Mouse (Mus musculus): Measurements from ENCODE around the gene Zfp933. TPM values are rescaled to one million over a fixed set of nuclear protein-coding genes. Genes with fewer than 3 reads are reported as not detected.

Zfp933 gene
- polyA plus RNA-seq (2012; rRNA removed): 0.67 and 1.1 TPM in 2 replicates

GRCm38 (mm10) chr4:147847614-147848583, at the start of gene Zfp933:
TSS of gene Zfp933 (minus strand) at chr4:147848366.
- WGBS: 2% methylated on average over 23 of the region's 23 CpGs

GRCm38 (mm10) chr4:147897348-147897747, 49.2 kb upstream of the Zfp933 start:
- H3K4me1 ChIP-seq (ENCODE audit: control insufficient read depth, insufficient read depth, low read length): no peaks in the 10 kb centered on the region; the same call in 1 of the 2 replicates
- H3K4me3 ChIP-seq (replicated peaks; ENCODE audit: extremely low read depth, low read depth, low read length): no peak overlapping the region
- WGBS: 89% methylated on average over 3 of the region's 3 CpGs
- DNase-seq: no peak
- TF ChIP-seq POLR2A (IDR thresholded peaks at IDR 0.05; ENCODE audit: borderline replicate concordance, extremely low read depth, low read depth, low read length) (no peak), CTCF (IDR thresholded peaks at IDR 0.05; ENCODE audit: insufficient read depth, low read length) (no peak)

More at GRCm38 (mm10) chr4:147847614-147848583, at the start of gene Zfp933:
- Histone ChIP-seq H3K4me1 (ENCODE audit: control insufficient read depth, insufficient read depth, low read length) (peaks cover 4% of the 10 kb centered on the region; the same call in 1 of the 2 replicates), H3K4me3 (replicated peaks; ENCODE audit: extremely low read depth, low read depth, low read length) (peak within 1 kb of the TSS; percentile 94)
- no peak for TF ChIP-seq CTCF (IDR thresholded peaks at IDR 0.05; ENCODE audit: insufficient read depth, low read length)
- no peak for TF ChIP-seq POLR2A (IDR thresholded peaks at IDR 0.05; ENCODE audit: borderline replicate concordance, extremely low read depth, low read depth, low read length)
- peak; percentile 61 for DNase-seq

- DNase-seq: no peak
- 32% methylated on average over 1 of the region's 1 CpGs for WGBS
- no peak for TF ChIP-seq POLR2A (IDR thresholded peaks at IDR 0.05; ENCODE audit: borderline replicate concordance, extremely low read depth, low read depth, low read length)
- TF ChIP-seq CTCF (IDR thresholded peaks at IDR 0.05; ENCODE audit: insufficient read depth, low read length): no peak
- no peaks in the 10 kb centered on the region; the same call in 1 of the 2 replicates for H3K4me1 ChIP-seq (ENCODE audit: control insufficient read depth, insufficient read depth, low read length)
- H3K4me3 ChIP-seq (replicated peaks; ENCODE audit: extremely low read depth, low read depth, low read length): no peak overlapping the region
Observed at GRCm38 (mm10) chr4:147896411-147896810, 48.2 kb upstream of the Zfp933 start.

GRCm38 (mm10) chr4:147895815-147896330, 47.7 kb upstream of the Zfp933 start:
- no peak for DNase-seq
- Histone ChIP-seq H3K4me3 (replicated peaks; ENCODE audit: extremely low read depth, low read depth, low read length) (no peak overlapping the region), H3K4me1 (ENCODE audit: control insufficient read depth, insufficient read depth, low read length) (no peaks in the 10 kb centered on the region; the same call in 1 of the 2 replicates)
- TF ChIP-seq CTCF (IDR thresholded peaks at IDR 0.05; ENCODE audit: insufficient read depth, low read length) (no peak), POLR2A (IDR thresholded peaks at IDR 0.05; ENCODE audit: borderline replicate concordance, extremely low read depth, low read depth, low read length) (no peak)
- WGBS: 81% methylated on average over 4 of the region's 4 CpGs

GRCm38 (mm10) chr4:147890341-147890740, 42.2 kb upstream of the Zfp933 start:
- no peak for TF ChIP-seq POLR2A (IDR thresholded peaks at IDR 0.05; ENCODE audit: borderline replicate concordance, extremely low read depth, low read depth, low read length)
- TF ChIP-seq CTCF (IDR thresholded peaks at IDR 0.05; ENCODE audit: insufficient read depth, low read length): no peak
- WGBS: 77% methylated on average over 6 of the region's 6 CpGs
- no peaks in the 10 kb centered on the region for H3K4me1 ChIP-seq (ENCODE audit: control insufficient read depth, insufficient read depth, low read length)
- H3K4me3 ChIP-seq (replicated peaks; ENCODE audit: extremely low read depth, low read depth, low read length): no peak overlapping the region
- no peak for DNase-seq

- TF ChIP-seq CTCF (IDR thresholded peaks at IDR 0.05; ENCODE audit: insufficient read depth, low read length): no peak
- no peak for TF ChIP-seq POLR2A (IDR thresholded peaks at IDR 0.05; ENCODE audit: borderline replicate concordance, extremely low read depth, low read depth, low read length)
- WGBS: 86% methylated on average over 4 of the region's 4 CpGs
- Histone ChIP-seq H3K4me3 (replicated peaks; ENCODE audit: extremely low read depth, low read depth, low read length) (no peak overlapping the region), H3K4me1 (ENCODE audit: control insufficient read depth, insufficient read depth, low read length) (no peaks in the 10 kb centered on the region)
- no peak for DNase-seq
Observed at GRCm38 (mm10) chr4:147888237-147888636, 40.1 kb upstream of the Zfp933 start.

- Histone ChIP-seq H3K4me1 (ENCODE audit: control insufficient read depth, insufficient read depth, low read length) (no peaks in the 10 kb centered on the region), H3K4me3 (replicated peaks; ENCODE audit: extremely low read depth, low read depth, low read length) (no peak overlapping the region)
- DNase-seq: no peak
- TF ChIP-seq POLR2A (IDR thresholded peaks at IDR 0.05; ENCODE audit: borderline replicate concordance, extremely low read depth, low read depth, low read length): no peak
- no peak for TF ChIP-seq CTCF (IDR thresholded peaks at IDR 0.05; ENCODE audit: insufficient read depth, low read length)
- 93% methylated on average over 7 of the region's 7 CpGs for WGBS
Observed at GRCm38 (mm10) chr4:147887277-147887676, 39.1 kb upstream of the Zfp933 start.

GRCm38 (mm10) chr4:147886158-147886557, 38.0 kb upstream of the Zfp933 start:
- no peak for DNase-seq
- Histone ChIP-seq H3K4me1 (ENCODE audit: control insufficient read depth, insufficient read depth, low read length) (no peaks in the 10 kb centered on the region), H3K4me3 (replicated peaks; ENCODE audit: extremely low read depth, low read depth, low read length) (no peak overlapping the region)
- 96% methylated on average over 12 of the region's 12 CpGs for WGBS
- TF ChIP-seq CTCF (IDR thresholded peaks at IDR 0.05; ENCODE audit: insufficient read depth, low read length) (no peak), POLR2A (IDR thresholded peaks at IDR 0.05; ENCODE audit: borderline replicate concordance, extremely low read depth, low read depth, low read length) (no peak)

GRCm38 (mm10) chr4:147884138-147884537, 36.0 kb upstream of the Zfp933 start:
- no peak for DNase-seq
- no peaks in the 10 kb centered on the region for H3K4me1 ChIP-seq (ENCODE audit: control insufficient read depth, insufficient read depth, low read length)
- no peak overlapping the region for H3K4me3 ChIP-seq (replicated peaks; ENCODE audit: extremely low read depth, low read depth, low read length)
- TF ChIP-seq CTCF (IDR thresholded peaks at IDR 0.05; ENCODE audit: insufficient read depth, low read length) (no peak), POLR2A (IDR thresholded peaks at IDR 0.05; ENCODE audit: borderline replicate concordance, extremely low read depth, low read depth, low read length) (no peak)
- WGBS: 91% methylated on average over 3 of the region's 3 CpGs
